Mouse (Mus musculus): ENCODE measurements around the gene Uqcrc1. TPM values are rescaled to one million over a fixed set of nuclear protein-coding genes. Genes with fewer than 3 reads are reported as not detected.
A peak's percentile ranks its signal among the peaks of the same experiment; 100 is the strongest.

The Uqcrc1 gene
- total and polyA plus RNA-seq, 3 experiments, result 546 to 797 (median 765) TPM

- DNase-seq, result no peak
Measured at GRCm38 (mm10) chr9:108985710-108986109, 49.3 kb downstream of the Uqcrc1 start, which contains the start of gene Ucn2. Gene Ucn2 (plus strand): TSS chr9:108986010.

GRCm38 (mm10) chr9:108987704-108988350 lies 51.4 kb downstream of the Uqcrc1 start:
- peak; percentile 41 for DNase-seq

GRCm38 (mm10) chr9:108989802-108990461 lies 53.5 kb downstream of the Uqcrc1 start:
- no peak for DNase-seq

GRCm38 (mm10) chr9:108990462-108990820 lies 54.0 kb downstream of the Uqcrc1 start:
- DNase-seq, result no peak

GRCm38 (mm10) chr9:108991428-108992084 lies 55.1 kb downstream of the Uqcrc1 start, which contains the start of gene Pfkfb4:
Gene Pfkfb4 (plus strand): TSS chr9:108991778.
- peak; percentile 98 for DNase-seq

- no peak for DNase-seq
Measured at GRCm38 (mm10) chr9:108992085-108992469, 55.6 kb downstream of the Uqcrc1 start.

GRCm38 (mm10) chr9:108992620-108993361 lies 56.4 kb downstream of the Uqcrc1 start:
- no peak for DNase-seq

GRCm38 (mm10) chr9:108996411-108996810 lies 60.0 kb downstream of the Uqcrc1 start:
- no peak for DNase-seq

GRCm38 (mm10) chr9:108998287-108999166 lies 62.1 kb downstream of the Uqcrc1 start:
- no peak for DNase-seq

- DNase-seq, result no peak
Measured at GRCm38 (mm10) chr9:108999167-108999526, 62.7 kb downstream of the Uqcrc1 start.

Small RNA genes lying within 50 kb of the gene (microRNA-seq; reads per million reads assigned to microRNA genes)
- 0 reads per million in 2 experiments for gene Mir711

Other genes starting within 250 kb of the Uqcrc1 start
- gene Prkar2a, start 247.3 kb upstream of the Uqcrc1 start, total RNA-seq (2021), result 10 to 100 TPM; 28.1 to 43.7 TPM
- gene Prkar2a, start 247.3 kb upstream of the Uqcrc1 start, polyA plus RNA-seq (2012; rRNA removed), result 12.1 and 14.6 TPM in 2 replicates
- gene Ip6k2, start 152.8 kb upstream of the Uqcrc1 start, total RNA-seq (2021), result 10 to 100 TPM; 82.9 to 85.9 TPM
- gene Ip6k2, start 152.8 kb upstream of the Uqcrc1 start, polyA plus RNA-seq (2012; rRNA removed), result 73.4 and 92.1 TPM in 2 replicates
- 10 to 100 TPM; 11.1 to 12.0 TPM for gene Nckipsd, start 128.3 kb upstream of the Uqcrc1 start, total RNA-seq (2021)
- 43.1 and 54.5 TPM in 2 replicates for gene Nckipsd, start 128.3 kb upstream of the Uqcrc1 start, polyA plus RNA-seq (2012; rRNA removed)
- gene Celsr3, start 110.3 kb upstream of the Uqcrc1 start, total RNA-seq (2021), result 1 to 10 TPM; 2.2 to 2.3 TPM
- 4.9 and 7.2 TPM in 2 replicates for gene Celsr3, start 110.3 kb upstream of the Uqcrc1 start, polyA plus RNA-seq (2012; rRNA removed)
- 10 to 100 TPM; 10.1 to 11.7 TPM for gene Slc26a6, start 83.3 kb upstream of the Uqcrc1 start, total RNA-seq (2021)
- 10.1 and 11.2 TPM in 2 replicates for gene Slc26a6, start 83.3 kb upstream of the Uqcrc1 start, polyA plus RNA-seq (2012; rRNA removed)
- under 1 TPM in 1 of 2 experiments, not detected in 1; 0.61 TPM for gene Tmem89, start 22.0 kb upstream of the Uqcrc1 start, total RNA-seq (2021)
- 0.15 TPM in 1 of 2 replicates, not detected in the other for gene Tmem89, start 22.0 kb upstream of the Uqcrc1 start, polyA plus RNA-seq (2012; rRNA removed)
- gene Col7a1, start 17.0 kb downstream of the Uqcrc1 start, total RNA-seq (2021), result 1 to 10 TPM; 3.1 to 3.3 TPM
- gene Col7a1, start 17.0 kb downstream of the Uqcrc1 start, polyA plus RNA-seq (2012; rRNA removed), result 4.6 and 6.6 TPM in 2 replicates
- gene Ucn2, start 49.4 kb downstream of the Uqcrc1 start, total RNA-seq (2021), result under 1 TPM in 1 of 2 experiments, not detected in 1; 0.58 TPM
- 0.47 and 0.50 TPM in 2 replicates for gene Ucn2, start 49.4 kb downstream of the Uqcrc1 start, polyA plus RNA-seq (2012; rRNA removed)
- gene Pfkfb4, start 55.1 kb downstream of the Uqcrc1 start, total RNA-seq (2021), result 1 to 10 TPM; 5.5 to 8.7 TPM
- 10.6 and 14.1 TPM in 2 replicates for gene Pfkfb4, start 55.1 kb downstream of the Uqcrc1 start, polyA plus RNA-seq (2012; rRNA removed)
- 100 to 1,000 TPM; 143 to 167 TPM for gene Shisa5, start 101.9 kb downstream of the Uqcrc1 start, total RNA-seq (2021)
- 586 and 732 TPM in 2 replicates for gene Shisa5, start 101.9 kb downstream of the Uqcrc1 start, polyA plus RNA-seq (2012; rRNA removed)
- 10 to 100 TPM; 19.5 to 28.2 TPM for gene Trex1, start 123.1 kb downstream of the Uqcrc1 start, total RNA-seq (2021)
- gene Trex1, start 123.1 kb downstream of the Uqcrc1 start, polyA plus RNA-seq (2012; rRNA removed), result 129 and 130 TPM in 2 replicates
- 10 to 100 TPM; 12.5 to 17.5 TPM for gene Atrip, start 137.5 kb downstream of the Uqcrc1 start, total RNA-seq (2021)
- gene Atrip, start 137.5 kb downstream of the Uqcrc1 start, polyA plus RNA-seq (2012; rRNA removed), result 22.3 and 25.3 TPM in 2 replicates
- 10 to 100 TPM in 1 of 2 experiments, 1 to 10 TPM in 1; 9.2 to 18.9 TPM for gene Ccdc51, start 145.9 kb downstream of the Uqcrc1 start, total RNA-seq (2021)
- gene Ccdc51, start 145.9 kb downstream of the Uqcrc1 start, polyA plus RNA-seq (2012; rRNA removed), result 11.4 and 12.6 TPM in 2 replicates
- gene Tma7, start 146.0 kb downstream of the Uqcrc1 start, total RNA-seq (2021), result 100 to 1,000 TPM; 393 to 485 TPM
- 6.9 and 9.6 TPM in 2 replicates for gene Tma7, start 146.0 kb downstream of the Uqcrc1 start, polyA plus RNA-seq (2012; rRNA removed)
- gene Plxnb1, start 158.8 kb downstream of the Uqcrc1 start, total RNA-seq (2021), result 10 to 100 TPM; 75.7 to 82.0 TPM
- 89.9 and 110 TPM in 2 replicates for gene Plxnb1, start 158.8 kb downstream of the Uqcrc1 start, polyA plus RNA-seq (2012; rRNA removed)
- not detected for gene Fbxw21, start 225.4 kb downstream of the Uqcrc1 start, total RNA-seq (2021)
- gene Fbxw21, start 225.4 kb downstream of the Uqcrc1 start, polyA plus RNA-seq (2012; rRNA removed), result not detected in 2 replicates